Mouse (Mus musculus) ES-Bruce4 (cell line): ENCODE measurements around the gene Arhgef10l. TPM values are rescaled to one million over a fixed set of nuclear protein-coding genes. Genes with fewer than 3 reads are reported as not detected.

Experiments used
- H3K27ac ChIP-seq: 2 replicates; pipeline ENCODE4 v1.5.1; 2012; ENCODE audit warnings: low read length, inconsistent platforms; ENCODE audit not compliant: insufficient read depth
- H3K27me3 ChIP-seq: 2 replicates; pipeline ENCODE4 v1.6.1; 2012; ENCODE audit warnings: mild to moderate bottlenecking, low read length, inconsistent platforms; ENCODE audit not compliant: control insufficient read depth, poor library complexity, insufficient read depth, severe bottlenecking
- H3K36me3 ChIP-seq: 2 replicates; pipeline ENCODE4 v1.6.1; 2012; ENCODE audit warnings: inconsistent platforms, mild to moderate bottlenecking, low read length, moderate library complexity; ENCODE audit not compliant: control insufficient read depth, poor library complexity, insufficient read depth, severe bottlenecking
- H3K4me1 ChIP-seq: one replicate; pipeline ENCODE4 v1.8.1; 2011; ENCODE audit warnings: low read length; ENCODE audit not compliant: control insufficient read depth, insufficient read depth
- H3K4me3 ChIP-seq: 2 replicates; pipeline ENCODE4 v1.5.1; 2011; ENCODE audit warnings: low read depth, mild to moderate bottlenecking, low read length
- H3K9ac ChIP-seq: 2 replicates; pipeline ENCODE4 v1.6.1; 2012; ENCODE audit warnings: low read depth, mild to moderate bottlenecking, inconsistent platforms; ENCODE audit not compliant: poor library complexity, severe bottlenecking
- H3K9me3 ChIP-seq: replicated peaks from 2 replicates; pipeline ENCODE4 v1.6.1; 2012; ENCODE audit warnings: mild to moderate bottlenecking, low read length, inconsistent platforms; ENCODE audit not compliant: control insufficient read depth, poor library complexity, insufficient read depth, severe bottlenecking
- CTCF ChIP-seq: IDR thresholded peaks from one replicate; pipeline ENCODE4 v1.8.1; 2011; ENCODE audit warnings: low read depth, low read length
- EP300 ChIP-seq: IDR thresholded peaks from 2 replicates; pipeline ENCODE4 v1.6.1; 2011; ENCODE audit warnings: low read depth, low read length; ENCODE audit not compliant: insufficient read depth
- POLR2A ChIP-seq: IDR thresholded peaks from one replicate; pipeline ENCODE4 v1.8.1; 2011; ENCODE audit warnings: low read length; ENCODE audit not compliant: insufficient read depth
- polyA plus RNA-seq: library from polyadenylated mRNA; stranded (reverse); fragments of >200 nt; gene quantifications from 2 replicates; pipeline ENCODE4 v1.2.4, GENCODE M21; 2011; ENCODE audit warnings: low read depth; ENCODE audit not compliant: missing spikeins, insufficient read depth, insufficient read length

The Arhgef10l gene
- polyA plus RNA-seq, 1 experiment = 7.7 TPM

GRCm38 (mm10) chr4:140520719-140521118, 145.1 kb downstream of the Arhgef10l start:
- Histone ChIP-seq H3K4me3 (no peak overlapping the region), H3K27me3 (no peaks in the 10 kb centered on the region), H3K36me3 (no peaks in the 10 kb centered on the region), H3K27ac (no peak overlapping the region), H3K9ac (no peak overlapping the region), H3K4me1 (no peaks in the 10 kb centered on the region), H3K9me3 (no peaks in the 10 kb centered on the region)
- TF ChIP-seq EP300 (no peak), CTCF (no peak), POLR2A (no peak)

- Histone ChIP-seq H3K9me3 (no peaks in the 10 kb centered on the region), H3K4me1 (no peaks in the 10 kb centered on the region), H3K27me3 (no peaks in the 10 kb centered on the region), H3K27ac (no peak overlapping the region), H3K4me3 (no peak overlapping the region), H3K36me3 (no peaks in the 10 kb centered on the region), H3K9ac (no peak overlapping the region)
- TF ChIP-seq CTCF = no peak
- no peak for TF ChIP-seq EP300
- no peak for TF ChIP-seq POLR2A
These were observed 152.0 kb downstream of the Arhgef10l start for GRCm38 (mm10) chr4:140513797-140514196.

GRCm38 (mm10) chr4:140509856-140510255, 156.0 kb downstream of the Arhgef10l start:
- Histone ChIP-seq H3K36me3 (no peaks in the 10 kb centered on the region), H3K4me3 (no peak overlapping the region), H3K9ac (no peak overlapping the region), H3K27ac (no peak overlapping the region), H3K4me1 (no peaks in the 10 kb centered on the region), H3K9me3 (no peaks in the 10 kb centered on the region), H3K27me3 (no peaks in the 10 kb centered on the region)
- TF ChIP-seq CTCF (no peak), POLR2A (no peak), EP300 (no peak)

- Histone ChIP-seq H3K27ac (no peak overlapping the region), H3K9ac (no peak overlapping the region), H3K4me1 (no peaks in the 10 kb centered on the region), H3K36me3 (no peaks in the 10 kb centered on the region), H3K4me3 (no peak overlapping the region), H3K9me3 (no peaks in the 10 kb centered on the region), H3K27me3 (no peaks in the 10 kb centered on the region)
- TF ChIP-seq POLR2A = no peak
- no peak for TF ChIP-seq EP300
- no peak for TF ChIP-seq CTCF
These were observed 158.6 kb downstream of the Arhgef10l start for GRCm38 (mm10) chr4:140507172-140507714.

GRCm38 (mm10) chr4:140505608-140506002, 160.2 kb downstream of the Arhgef10l start:
- TF ChIP-seq POLR2A = no peak
- TF ChIP-seq EP300 = no peak

GRCm38 (mm10) chr4:140504921-140505607, 160.7 kb downstream of the Arhgef10l start:
- H3K9me3 ChIP-seq = no peaks in the 10 kb centered on the region
- no peak overlapping the region for H3K27ac ChIP-seq
- H3K4me3 ChIP-seq = no peak overlapping the region
- no peak overlapping the region for H3K9ac ChIP-seq
- no peaks in the 10 kb centered on the region for H3K36me3 ChIP-seq
- H3K27me3 ChIP-seq = no peaks in the 10 kb centered on the region
- H3K4me1 ChIP-seq = no peaks in the 10 kb centered on the region
- TF ChIP-seq CTCF (no peak), POLR2A (no peak)

More at GRCm38 (mm10) chr4:140505608-140506002, 160.2 kb downstream of the Arhgef10l start:
- Histone ChIP-seq H3K9me3 (no peaks in the 10 kb centered on the region), H3K9ac (no peak overlapping the region), H3K27ac (no peak overlapping the region), H3K27me3 (no peaks in the 10 kb centered on the region), H3K4me3 (no peak overlapping the region), H3K4me1 (no peaks in the 10 kb centered on the region), H3K36me3 (no peaks in the 10 kb centered on the region)
